16 mouse cellular contexts compared by ENCODE assay signal in genomic region chr9:18598366-18598765, GRCm38 (mm10).
"Had no signal": no experiment of that assay in that cellular context is flagged by ENCODE, and none has a peak within 500 bp of the region (broad histone marks: within the 10 kb centered on the region; RNA-seq: fewer than 3 reads in every experiment).

No protein-coding gene starts in this region.

- H3K27me3 ChIP-seq: neural tube, embryonic 12.5 days; neural tube, embryonic 13.5 days; neural tube, embryonic 15.5 days; stomach, embryonic 15.5 days had no signal

- H3K9me3 ChIP-seq: neural tube, embryonic 12.5 days; neural tube, embryonic 13.5 days; neural tube, embryonic 15.5 days; stomach, embryonic 15.5 days had no signal

- H3K27ac ChIP-seq: neural tube, embryonic 12.5 days; neural tube, embryonic 13.5 days; neural tube, embryonic 15.5 days; stomach, embryonic 15.5 days; stomach, postnatal 0 days had no signal

- DNase-seq: right cerebral cortex, adult 18-20 months; right cerebral cortex, postnatal 14 days; right cerebral cortex, postnatal 25 days; right cerebral cortex, postnatal 4 days; spleen, adult 18-20 months; thymus, adult 18-20 months; thymus, adult 2 months; thymus, postnatal 14 days; thymus, postnatal 25 days; thymus, postnatal 36 days; thymus, postnatal 4 days had no signal

- H3K4me1 ChIP-seq: neural tube, embryonic 12.5 days; neural tube, embryonic 13.5 days; neural tube, embryonic 15.5 days; stomach, embryonic 15.5 days had no signal

- H3K36me3 ChIP-seq: neural tube, embryonic 12.5 days; neural tube, embryonic 13.5 days; neural tube, embryonic 15.5 days; stomach, embryonic 15.5 days had no signal

- H3K4me3 ChIP-seq: neural tube, embryonic 12.5 days; neural tube, embryonic 13.5 days; neural tube, embryonic 15.5 days; stomach, embryonic 15.5 days had no signal

- H3K9ac ChIP-seq: neural tube, embryonic 12.5 days; neural tube, embryonic 13.5 days; neural tube, embryonic 15.5 days; stomach, embryonic 15.5 days had no signal
